Mouse (Mus musculus): Measurements from ENCODE around the gene Homez. TPM values are rescaled to one million over a fixed set of nuclear protein-coding genes. Genes with fewer than 3 reads are reported as not detected.

Homez gene
- polyA plus RNA-seq, 2 experiments = 5.9 to 9.0 TPM

DNA sequence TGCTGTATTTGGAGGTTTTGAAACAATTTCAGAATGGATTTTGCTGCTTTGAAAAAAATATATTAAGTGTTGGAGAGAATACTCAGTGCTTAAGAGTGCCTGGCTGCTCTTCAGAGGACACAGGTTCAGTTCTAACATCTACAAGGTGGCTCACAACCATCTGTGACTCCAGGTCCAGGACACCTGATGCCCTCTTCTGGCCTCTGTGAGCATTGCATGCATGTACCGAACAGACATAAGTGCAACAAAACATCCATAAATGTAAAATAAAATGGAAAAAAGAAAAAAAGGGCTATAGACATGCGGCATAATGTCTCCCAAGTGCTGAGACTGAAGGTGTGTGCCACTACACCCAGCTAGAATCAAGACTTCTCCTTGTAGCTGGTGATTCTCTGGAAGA, 10.2 kb downstream of the Homez start:
- no peak for TF ChIP-seq POLR2A (IDR thresholded peaks at IDR 0.05; ENCODE audit: borderline replicate concordance, extremely low read depth, insufficient read depth, insufficient read length)
- Histone ChIP-seq H3K9ac (ENCODE audit: low read depth, low read length, severe bottlenecking) (no peak overlapping the region), H3K27me3 (ENCODE audit: control insufficient read depth, insufficient read depth, low read length) (no peaks in the 10 kb centered on the region), H3K4me2 (replicated peaks; ENCODE audit: low read depth, low read length, severe bottlenecking) (no peak overlapping the region), H3K9me3 (ENCODE audit: control insufficient read depth, low read length) (no peaks in the 10 kb centered on the region), H3K27ac (replicated peaks; ENCODE audit: low read depth, low read length) (no peak overlapping the region), H3K36me3 (ENCODE audit: control insufficient read depth, insufficient read depth, low read length) (peaks cover 24% of the 10 kb centered on the region), H3K4me1 (ENCODE audit: control insufficient read depth, insufficient read depth, low read length) (no peaks in the 10 kb centered on the region; the same call in 1 of the 2 replicates), H3K4me3 (replicated peaks; ENCODE audit: low read length) (no peak overlapping the region)
- no peak for DNase-seq (ENCODE audit: low spot score)
- 37% methylated on average over 2 of the region's 2 CpGs for WGBS
- ATAC-seq (ENCODE audit: low FRiP score, low read depth) = no peak

DNA sequence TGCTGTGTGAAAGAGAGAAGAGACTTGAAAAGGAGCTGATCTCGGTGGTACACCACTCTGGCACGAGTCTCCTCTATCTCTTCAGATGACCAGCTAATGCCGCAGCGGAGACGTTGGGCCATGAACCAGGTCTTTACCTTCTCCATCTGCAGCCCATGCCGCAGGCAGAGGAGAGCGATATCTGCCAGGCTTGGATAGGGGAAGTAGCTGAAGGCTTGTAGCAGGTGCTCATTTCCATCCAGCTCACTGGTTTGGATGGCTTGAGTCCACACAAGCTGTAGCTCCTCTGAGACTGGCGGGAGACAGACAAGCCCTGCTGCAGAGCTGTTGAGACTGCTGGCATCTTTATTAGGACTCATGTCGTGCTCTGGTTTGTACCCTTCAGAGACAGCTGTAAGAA, 12.9 kb downstream of the Homez start:
- Histone ChIP-seq H3K4me1 (ENCODE audit: control insufficient read depth, insufficient read depth, low read length) (no peaks in the 10 kb centered on the region), H3K27ac (replicated peaks; ENCODE audit: low read depth, low read length) (no peak overlapping the region), H3K36me3 (ENCODE audit: control insufficient read depth, insufficient read depth, low read length) (peaks cover 34% of the 10 kb centered on the region), H3K4me2 (replicated peaks; ENCODE audit: low read depth, low read length, severe bottlenecking) (no peak overlapping the region), H3K27me3 (ENCODE audit: control insufficient read depth, insufficient read depth, low read length) (no peaks in the 10 kb centered on the region), H3K4me3 (replicated peaks; ENCODE audit: low read length) (no peak overlapping the region), H3K9me3 (ENCODE audit: control insufficient read depth, low read length) (no peaks in the 10 kb centered on the region), H3K9ac (ENCODE audit: low read depth, low read length, severe bottlenecking) (no peak overlapping the region)
- 90% methylated on average over 9 of the region's 9 CpGs for WGBS
- TF ChIP-seq POLR2A (IDR thresholded peaks at IDR 0.05; ENCODE audit: borderline replicate concordance, extremely low read depth, insufficient read depth, insufficient read length) = no peak
- ATAC-seq (ENCODE audit: low FRiP score, low read depth) (no peak), DNase-seq (ENCODE audit: low spot score) (no peak)

DNA sequence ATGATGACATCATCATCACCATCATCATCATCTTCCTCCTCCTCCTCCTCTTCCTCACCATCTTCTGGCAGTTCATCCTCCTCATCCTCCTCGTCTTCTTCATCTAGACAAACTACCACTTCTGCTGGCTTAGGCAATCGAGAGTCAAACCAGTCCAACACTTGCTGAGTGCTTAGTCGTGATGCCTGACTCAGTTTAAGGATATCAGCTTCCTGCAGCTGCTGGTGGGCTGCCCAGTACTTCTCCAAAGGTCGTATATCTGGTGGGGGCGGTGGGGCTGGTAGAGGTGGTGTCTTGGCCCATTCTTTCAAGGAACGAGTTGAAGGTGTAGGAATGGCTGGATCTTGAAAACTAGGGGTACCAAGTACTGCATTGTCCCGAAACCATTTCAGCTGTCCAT, 14.1 kb downstream of the Homez start:
- H3K4me3 ChIP-seq (replicated peaks; ENCODE audit: low read length) = no peak overlapping the region
- no peak overlapping the region for H3K4me2 ChIP-seq (replicated peaks; ENCODE audit: low read depth, low read length, severe bottlenecking)
- no peaks in the 10 kb centered on the region for H3K27me3 ChIP-seq (ENCODE audit: control insufficient read depth, insufficient read depth, low read length)
- DNase-seq (ENCODE audit: low spot score) (no peak), ATAC-seq (ENCODE audit: low FRiP score, low read depth) (no peak)
- H3K27ac ChIP-seq (replicated peaks; ENCODE audit: low read depth, low read length) = no peak overlapping the region
- H3K4me1 ChIP-seq (ENCODE audit: control insufficient read depth, insufficient read depth, low read length) = no peaks in the 10 kb centered on the region
- H3K36me3 ChIP-seq (ENCODE audit: control insufficient read depth, insufficient read depth, low read length) = peaks cover 34% of the 10 kb centered on the region
- 81% methylated on average over 7 of the region's 7 CpGs for WGBS
- TF ChIP-seq POLR2A (IDR thresholded peaks at IDR 0.05; ENCODE audit: borderline replicate concordance, extremely low read depth, insufficient read depth, insufficient read length) = no peak
- no peaks in the 10 kb centered on the region for H3K9me3 ChIP-seq (ENCODE audit: control insufficient read depth, low read length)
- no peak overlapping the region for H3K9ac ChIP-seq (ENCODE audit: low read depth, low read length, severe bottlenecking)

DNA sequence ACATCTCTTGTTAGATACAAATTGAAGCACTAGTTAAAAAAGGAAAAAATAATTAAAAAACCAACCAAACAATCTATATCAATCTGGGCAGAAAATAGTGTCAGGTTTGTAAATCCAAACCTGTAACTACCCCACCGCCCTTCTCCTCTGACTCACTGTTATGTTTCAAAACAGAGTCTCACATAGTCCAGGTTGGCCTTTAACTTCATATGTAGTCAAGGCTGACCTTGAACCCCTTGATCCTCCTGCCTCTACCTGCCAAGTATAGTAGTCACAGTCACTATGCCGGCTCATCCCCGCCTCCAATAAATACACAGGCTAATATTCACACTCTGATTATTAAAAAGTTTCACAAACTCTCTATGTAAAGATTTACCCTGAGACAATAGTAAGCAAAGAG, 15.0 kb downstream of the Homez start:
- no peaks in the 10 kb centered on the region for H3K27me3 ChIP-seq (ENCODE audit: control insufficient read depth, insufficient read depth, low read length)
- H3K27ac ChIP-seq (replicated peaks; ENCODE audit: low read depth, low read length) = no peak overlapping the region
- TF ChIP-seq POLR2A (IDR thresholded peaks at IDR 0.05; ENCODE audit: borderline replicate concordance, extremely low read depth, insufficient read depth, insufficient read length) = no peak
- no peak for ATAC-seq (ENCODE audit: low FRiP score, low read depth)
- WGBS = 94% methylated on average over 3 of the region's 3 CpGs
- no peak overlapping the region for H3K4me3 ChIP-seq (replicated peaks; ENCODE audit: low read length)
- peaks cover 34% of the 10 kb centered on the region for H3K36me3 ChIP-seq (ENCODE audit: control insufficient read depth, insufficient read depth, low read length)
- no peak overlapping the region for H3K4me2 ChIP-seq (replicated peaks; ENCODE audit: low read depth, low read length, severe bottlenecking)
- no peaks in the 10 kb centered on the region for H3K4me1 ChIP-seq (ENCODE audit: control insufficient read depth, insufficient read depth, low read length)
- DNase-seq (ENCODE audit: low spot score) = no peak
- H3K9ac ChIP-seq (ENCODE audit: low read depth, low read length, severe bottlenecking) = no peak overlapping the region
- H3K9me3 ChIP-seq (ENCODE audit: control insufficient read depth, low read length) = no peaks in the 10 kb centered on the region

DNA sequence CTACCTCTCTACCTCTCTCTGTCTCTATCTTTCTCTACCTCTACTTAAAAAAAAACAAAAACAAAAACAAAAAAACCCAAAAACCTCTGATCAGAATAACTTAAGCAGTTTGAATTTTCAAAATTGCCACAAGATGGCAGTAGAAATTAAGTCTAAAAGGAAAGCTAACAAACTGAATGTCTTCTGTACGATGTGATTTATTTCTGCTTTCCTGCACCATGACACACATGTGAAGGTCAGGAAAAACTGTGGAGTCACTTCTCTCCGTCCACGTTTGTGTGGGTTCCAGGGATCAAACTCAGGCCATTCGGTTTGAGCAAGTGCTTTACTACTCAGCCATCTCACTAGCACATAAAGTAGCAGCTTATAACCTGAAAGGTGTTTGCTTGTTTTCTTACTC, 27.3 kb downstream of the Homez start:
- Histone ChIP-seq H3K9me3 (ENCODE audit: control insufficient read depth, low read length) (no peaks in the 10 kb centered on the region), H3K9ac (ENCODE audit: low read depth, low read length, severe bottlenecking) (no peak overlapping the region), H3K27me3 (ENCODE audit: control insufficient read depth, insufficient read depth, low read length) (no peaks in the 10 kb centered on the region), H3K4me3 (replicated peaks; ENCODE audit: low read length) (no peak overlapping the region), H3K27ac (replicated peaks; ENCODE audit: low read depth, low read length) (no peak overlapping the region), H3K4me1 (ENCODE audit: control insufficient read depth, insufficient read depth, low read length) (no peaks in the 10 kb centered on the region), H3K4me2 (replicated peaks; ENCODE audit: low read depth, low read length, severe bottlenecking) (no peak overlapping the region), H3K36me3 (ENCODE audit: control insufficient read depth, insufficient read depth, low read length) (no peaks in the 10 kb centered on the region)
- WGBS = 4% methylated on average over 4 of the region's 4 CpGs
- no peak for TF ChIP-seq POLR2A (IDR thresholded peaks at IDR 0.05; ENCODE audit: borderline replicate concordance, extremely low read depth, insufficient read depth, insufficient read length)
- peak; percentile 78 for DNase-seq (ENCODE audit: low spot score)
- ATAC-seq (ENCODE audit: low FRiP score, low read depth) = no peak

DNA sequence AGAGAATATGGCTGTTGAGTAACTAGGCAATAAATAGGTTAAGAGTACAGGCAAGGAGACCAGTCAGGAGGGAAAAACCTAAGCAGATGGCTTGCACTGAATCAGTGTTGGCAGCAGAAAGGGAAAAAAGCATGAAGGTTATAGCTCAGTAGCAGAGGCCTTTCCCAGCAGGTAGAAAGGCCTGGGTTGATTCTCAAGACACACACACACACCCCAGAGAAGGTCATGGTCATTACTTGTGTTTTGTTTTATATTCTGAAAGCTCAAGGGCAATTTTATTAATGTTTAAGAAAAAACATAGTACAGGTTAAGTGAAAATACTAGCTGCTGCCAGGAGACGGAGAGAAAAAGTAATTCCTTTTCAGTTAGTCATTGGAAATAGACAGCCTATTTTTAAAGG, 47.0 kb downstream of the Homez start:
- Histone ChIP-seq H3K36me3 (ENCODE audit: control insufficient read depth, insufficient read depth, low read length) (no peaks in the 10 kb centered on the region), H3K4me1 (ENCODE audit: control insufficient read depth, insufficient read depth, low read length) (no peaks in the 10 kb centered on the region), H3K27me3 (ENCODE audit: control insufficient read depth, insufficient read depth, low read length) (no peaks in the 10 kb centered on the region), H3K27ac (replicated peaks; ENCODE audit: low read depth, low read length) (no peak overlapping the region), H3K4me2 (replicated peaks; ENCODE audit: low read depth, low read length, severe bottlenecking) (no peak overlapping the region), H3K4me3 (replicated peaks; ENCODE audit: low read length) (no peak overlapping the region), H3K9me3 (ENCODE audit: control insufficient read depth, low read length) (no peaks in the 10 kb centered on the region), H3K9ac (ENCODE audit: low read depth, low read length, severe bottlenecking) (no peak overlapping the region)
- 54% methylated on average over 1 of the region's 1 CpGs for WGBS
- no peak for DNase-seq (ENCODE audit: low spot score)
- no peak for ATAC-seq (ENCODE audit: low FRiP score, low read depth)
- TF ChIP-seq POLR2A (IDR thresholded peaks at IDR 0.05; ENCODE audit: borderline replicate concordance, extremely low read depth, insufficient read depth, insufficient read length) = no peak

All from limb, embryonic 14.5 days (tissue).